Mouse (Mus musculus): ENCODE measurements at regions not wholly inside any gene's neighbourhood (a gene's known extent, or its start where the extent isn't known, plus 50 kb on each side); places are given as distances from the start of the nearest gene placed in this dataset.
A peak's percentile ranks its signal among the peaks of the same experiment; 100 is the strongest.

GRCm38 (mm10) chr16:57823329-57823728, 68.8 kb upstream of the Col8a1 start:
- no peaks in the 10 kb centered on the region for H3K4me1 ChIP-seq (replicated peaks)
- H3K4me2 ChIP-seq: no peak overlapping the region
- no peaks in the 10 kb centered on the region for H3K9me3 ChIP-seq (replicated peaks)
- no peak overlapping the region for H3K9ac ChIP-seq
- no peak for ATAC-seq (replicated peaks; ENCODE audit: insufficient number of reproducible peaks, insufficient read depth, low FRiP score, low read depth)
- no peaks in the 10 kb centered on the region for H3K27me3 ChIP-seq
- H3K27ac ChIP-seq: no peak overlapping the region
- H3K4me3 ChIP-seq: no peak overlapping the region
- H3K36me3 ChIP-seq: no peaks in the 10 kb centered on the region
- 30% methylated on average over 3 of the region's 3 CpGs for WGBS

- Histone ChIP-seq H3K27me3 (no peaks in the 10 kb centered on the region), H3K9ac (no peak overlapping the region), H3K4me2 (no peak overlapping the region), H3K4me3 (no peak overlapping the region), H3K4me1 (replicated peaks) (no peaks in the 10 kb centered on the region), H3K9me3 (replicated peaks) (no peaks in the 10 kb centered on the region), H3K36me3 (no peaks in the 10 kb centered on the region), H3K27ac (no peak overlapping the region)
- no peak for ATAC-seq (replicated peaks; ENCODE audit: insufficient number of reproducible peaks, insufficient read depth, low FRiP score, low read depth)
Observed at GRCm38 (mm10) chr16:57845416-57845815, 90.9 kb upstream of the Col8a1 start.

- WGBS: 19% methylated on average over 3 of the region's 3 CpGs
Observed at GRCm38 (mm10) chr16:57846386-57846785, 91.8 kb upstream of the Col8a1 start.

GRCm38 (mm10) chr16:57851854-57852253, 97.3 kb upstream of the Col8a1 start:
- WGBS: 53% methylated on average over 2 of the region's 2 CpGs

More at GRCm38 (mm10) chr16:57846386-57846785, 91.8 kb upstream of the Col8a1 start:
- Histone ChIP-seq H3K9me3 (replicated peaks) (no peaks in the 10 kb centered on the region), H3K4me3 (no peak overlapping the region), H3K4me2 (no peak overlapping the region), H3K36me3 (no peaks in the 10 kb centered on the region), H3K27me3 (no peaks in the 10 kb centered on the region), H3K27ac (no peak overlapping the region), H3K4me1 (replicated peaks) (no peaks in the 10 kb centered on the region), H3K9ac (no peak overlapping the region)
- no peak for ATAC-seq (replicated peaks; ENCODE audit: insufficient number of reproducible peaks, insufficient read depth, low FRiP score, low read depth)

GRCm38 (mm10) chr16:57852838-57853460, 98.4 kb upstream of the Col8a1 start:
- Histone ChIP-seq H3K4me3 (no peak overlapping the region), H3K4me2 (no peak overlapping the region), H3K4me1 (replicated peaks) (no peaks in the 10 kb centered on the region), H3K27ac (0 out of 2 replicates have a peak overlapping the region, but pooled peaks have one; percentile 31), H3K9ac (no peak overlapping the region), H3K36me3 (no peaks in the 10 kb centered on the region), H3K9me3 (replicated peaks) (no peaks in the 10 kb centered on the region), H3K27me3 (no peaks in the 10 kb centered on the region)
- 45% methylated on average over 3 of the region's 3 CpGs for WGBS
- ATAC-seq (replicated peaks; ENCODE audit: insufficient number of reproducible peaks, insufficient read depth, low FRiP score, low read depth): no peak

More at GRCm38 (mm10) chr16:57851854-57852253, 97.3 kb upstream of the Col8a1 start:
- no peaks in the 10 kb centered on the region for H3K27me3 ChIP-seq
- H3K36me3 ChIP-seq: no peaks in the 10 kb centered on the region
- H3K4me3 ChIP-seq: no peak overlapping the region
- H3K4me1 ChIP-seq (replicated peaks): no peaks in the 10 kb centered on the region
- H3K27ac ChIP-seq: no peak overlapping the region
- H3K4me2 ChIP-seq: no peak overlapping the region
- H3K9ac ChIP-seq: no peak overlapping the region
- H3K9me3 ChIP-seq (replicated peaks): no peaks in the 10 kb centered on the region
- ATAC-seq (replicated peaks; ENCODE audit: insufficient number of reproducible peaks, insufficient read depth, low FRiP score, low read depth): no peak

GRCm38 (mm10) chr16:57853751-57854150, 99.2 kb upstream of the Col8a1 start:
- WGBS: 49% methylated on average over 3 of the region's 3 CpGs
- Histone ChIP-seq H3K4me3 (no peak overlapping the region), H3K4me1 (replicated peaks) (peaks cover 7% of the 10 kb centered on the region; the same call in 1 of the 2 replicates), H3K27me3 (no peaks in the 10 kb centered on the region), H3K4me2 (no peak overlapping the region), H3K36me3 (no peaks in the 10 kb centered on the region), H3K9ac (no peak overlapping the region), H3K27ac (no peak overlapping the region), H3K9me3 (replicated peaks) (no peaks in the 10 kb centered on the region)
- ATAC-seq (replicated peaks; ENCODE audit: insufficient number of reproducible peaks, insufficient read depth, low FRiP score, low read depth): no peak

GRCm38 (mm10) chr16:57857071-57857470, 102.5 kb upstream of the Col8a1 start:
- Histone ChIP-seq H3K27ac (no peak overlapping the region), H3K4me1 (replicated peaks) (peaks cover 9% of the 10 kb centered on the region; the same call in 1 of the 2 replicates), H3K9ac (no peak overlapping the region), H3K9me3 (replicated peaks) (no peaks in the 10 kb centered on the region), H3K4me3 (no peak overlapping the region), H3K36me3 (no peaks in the 10 kb centered on the region), H3K4me2 (no peak overlapping the region), H3K27me3 (no peaks in the 10 kb centered on the region)
- WGBS: 29% methylated on average over 1 of the region's 1 CpGs
- no peak for ATAC-seq (replicated peaks; ENCODE audit: insufficient number of reproducible peaks, insufficient read depth, low FRiP score, low read depth)

- Histone ChIP-seq H3K36me3 (no peaks in the 10 kb centered on the region), H3K9me3 (replicated peaks) (no peaks in the 10 kb centered on the region), H3K27me3 (no peaks in the 10 kb centered on the region), H3K4me2 (no peak overlapping the region), H3K4me1 (replicated peaks) (peaks cover 9% of the 10 kb centered on the region; the same call in 1 of the 2 replicates), H3K9ac (no peak overlapping the region), H3K27ac (no peak overlapping the region), H3K4me3 (no peak overlapping the region)
- WGBS: 8% methylated on average over 2 of the region's 2 CpGs
- no peak for ATAC-seq (replicated peaks; ENCODE audit: insufficient number of reproducible peaks, insufficient read depth, low FRiP score, low read depth)
Observed at GRCm38 (mm10) chr16:57858151-57858764, 103.7 kb upstream of the Col8a1 start.

- H3K9ac ChIP-seq: no peak overlapping the region
- no peak overlapping the region for H3K4me2 ChIP-seq
- no peaks in the 10 kb centered on the region for H3K9me3 ChIP-seq (replicated peaks)
- no peak for ATAC-seq (replicated peaks; ENCODE audit: insufficient number of reproducible peaks, insufficient read depth, low FRiP score, low read depth)
- no peaks in the 10 kb centered on the region for H3K27me3 ChIP-seq
- no peak overlapping the region for H3K4me3 ChIP-seq
- peaks cover 9% of the 10 kb centered on the region; the same call in 1 of the 2 replicates for H3K4me1 ChIP-seq (replicated peaks)
- no peak overlapping the region for H3K27ac ChIP-seq
- 22% methylated on average over 7 of the region's 7 CpGs for WGBS
- H3K36me3 ChIP-seq: no peaks in the 10 kb centered on the region
Observed at GRCm38 (mm10) chr16:57858765-57859201, 104.2 kb upstream of the Col8a1 start.

GRCm38 (mm10) chr16:57863206-57863860, 108.8 kb upstream of the Col8a1 start:
- Histone ChIP-seq H3K4me1 (replicated peaks) (peaks cover 5% of the 10 kb centered on the region; the same call in 1 of the 2 replicates), H3K4me3 (no peak overlapping the region), H3K9me3 (replicated peaks) (no peaks in the 10 kb centered on the region), H3K27me3 (no peaks in the 10 kb centered on the region), H3K9ac (no peak overlapping the region), H3K4me2 (no peak overlapping the region), H3K36me3 (no peaks in the 10 kb centered on the region), H3K27ac (no peak overlapping the region)
- no peak for ATAC-seq (replicated peaks; ENCODE audit: insufficient number of reproducible peaks, insufficient read depth, low FRiP score, low read depth)
- WGBS: 67% methylated on average over 9 of the region's 9 CpGs

GRCm38 (mm10) chr16:57876857-57877256, 122.3 kb upstream of the Col8a1 start:
- no peaks in the 10 kb centered on the region for H3K36me3 ChIP-seq
- WGBS: 88% methylated on average over 4 of the region's 4 CpGs

More at GRCm38 (mm10) chr16:57876857-57877256, 122.3 kb upstream of the Col8a1 start:
- no peak for ATAC-seq (replicated peaks; ENCODE audit: insufficient number of reproducible peaks, insufficient read depth, low FRiP score, low read depth)
- H3K9ac ChIP-seq: no peak overlapping the region
- no peaks in the 10 kb centered on the region for H3K4me1 ChIP-seq (replicated peaks)
- no peaks in the 10 kb centered on the region for H3K27me3 ChIP-seq
- H3K9me3 ChIP-seq (replicated peaks): no peaks in the 10 kb centered on the region
- no peak overlapping the region for H3K4me3 ChIP-seq
- H3K4me2 ChIP-seq: no peak overlapping the region
- H3K27ac ChIP-seq: no peak overlapping the region
